Mouse (Mus musculus): ENCODE results near the gene Hoxc10.

DNA sequence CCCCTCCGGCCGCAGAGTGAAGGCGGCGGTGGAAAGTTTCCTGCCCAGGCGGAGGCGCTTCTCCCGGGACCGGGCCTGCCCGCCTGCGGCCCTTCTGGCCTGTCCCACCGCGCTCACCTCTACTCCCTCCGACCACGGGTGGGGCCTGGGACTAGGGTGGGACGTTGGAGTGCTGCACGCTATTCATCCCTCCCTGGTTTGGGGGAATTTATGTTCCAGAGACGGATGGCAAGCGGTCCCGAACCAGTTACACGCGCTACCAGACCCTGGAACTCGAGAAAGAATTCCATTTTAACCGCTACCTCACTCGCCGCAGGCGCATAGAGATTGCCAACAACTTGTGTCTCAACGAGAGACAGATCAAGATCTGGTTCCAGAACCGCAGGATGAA lies 48.4 kb downstream of the Hoxc10 start:
- TF ChIP-seq CTCF (IDR thresholded peaks at IDR 0.05; ENCODE audit: low read depth) (no peak), EP300 (IDR thresholded peaks at IDR 0.05; ENCODE audit: low read depth) (no peak)

All from heart, postnatal 0 days (tissue).